Mouse (Mus musculus) limb, embryonic 11.5 days (tissue): ENCODE measurements around the gene Adig. TPM values are rescaled to one million over a fixed set of nuclear protein-coding genes. Genes with fewer than 3 reads are reported as not detected.

ENCODE experiments used
- ATAC-seq: fragments of 200-750 bp; cut with Nextera tagmentation; 2 replicates; pipeline ENCODE4 v1.8.0; 2017; ENCODE audit warnings: low read depth; ENCODE audit not compliant: insufficient number of reproducible peaks, low FRiP score, low TSS enrichment
- DNase-seq: peaks from one replicate; pipeline ENCODE4 v3.0.0-alpha.2; 2015; ENCODE audit warnings: low spot score
- H3K27ac ChIP-seq: fragments of 300-500 bp; sonication (generic); replicated peaks from 2 replicates; pipeline ENCODE4 v1.5.1; 2014; ENCODE audit warnings: low read depth, mild to moderate bottlenecking, low read length
- H3K27me3 ChIP-seq: fragments of 300-500 bp; sonication (generic); 2 replicates; pipeline ENCODE4 v1.6.1; 2014; ENCODE audit warnings: mild to moderate bottlenecking, low read length, mixed read lengths; ENCODE audit not compliant: control insufficient read depth, insufficient read depth
- H3K36me3 ChIP-seq: fragments of 300-500 bp; sonication (generic); 2 replicates; pipeline ENCODE4 v1.6.1; 2014; ENCODE audit warnings: mild to moderate bottlenecking, low read length, moderate library complexity, mixed read lengths; ENCODE audit not compliant: control insufficient read depth, insufficient read depth
- H3K4me1 ChIP-seq: fragments of 300-500 bp; sonication (generic); 2 replicates; pipeline ENCODE4 v1.6.1; 2014; ENCODE audit warnings: low read length, mixed read lengths; ENCODE audit not compliant: control insufficient read depth, insufficient read depth
- H3K4me2 ChIP-seq: fragments of 300-500 bp; sonication (generic); 2 replicates; pipeline ENCODE4 v1.6.1; 2014; ENCODE audit warnings: low read depth, mild to moderate bottlenecking, moderate library complexity; ENCODE audit not compliant: severe bottlenecking
- H3K4me3 ChIP-seq: fragments of 300-500 bp; sonication (generic); 2 replicates; pipeline ENCODE4 v1.5.1; 2014; ENCODE audit warnings: low read depth, low read length
- H3K9ac ChIP-seq: fragments of 300-500 bp; sonication (generic); 2 replicates; pipeline ENCODE4 v1.6.1; 2014; ENCODE audit warnings: mild to moderate bottlenecking, low read length
- H3K9me3 ChIP-seq: fragments of 300-500 bp; sonication (generic); 2 replicates; pipeline ENCODE4 v1.6.1; 2016; ENCODE audit warnings: low read length; ENCODE audit not compliant: control insufficient read depth
- whole genome bisulfite sequencing: fragments of 180-500 bp; shearing (Covaris S2); extraction: QIAGEN DNeasy Blood & Tissue Kit; methylation state at CpG from one replicate; pipeline ENCODE4 v1.1.7; 2014; 5-methylcytosine and 5-hydroxymethylcytosine counted together
- polyA plus RNA-seq: library from polyadenylated mRNA; unstranded; fragments of >200 nt; fragmentation: Nextera tagmentation; extraction: Ambion mirVana; gene quantifications from 2 replicates; pipeline ENCODE4 v1.2.1, GENCODE M21; 2014

The Adig gene
- polyA plus RNA-seq, 1 experiment from 2014 or later = 0.35 TPM

DNA sequence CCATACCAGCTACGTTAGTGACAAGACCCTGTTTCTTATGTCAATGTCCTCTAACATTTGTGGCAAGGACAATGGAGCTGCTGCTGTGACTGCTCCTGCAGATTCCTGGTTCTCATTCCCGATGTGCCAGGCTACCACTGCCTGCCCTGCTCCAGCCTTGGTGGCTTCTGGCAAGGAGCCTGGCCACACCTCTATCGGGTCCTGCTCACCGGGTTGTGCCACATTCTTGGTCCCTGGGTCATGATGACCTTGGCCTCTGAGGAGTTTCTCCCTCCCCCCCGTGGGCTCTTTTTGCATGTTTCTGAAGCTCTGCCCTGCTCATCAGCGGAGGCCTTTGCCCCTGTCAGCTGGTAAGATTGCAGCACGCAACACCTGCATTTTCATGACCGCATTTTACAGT is 20.6 kb downstream of the Adig start:
- H3K36me3 ChIP-seq = no peaks in the 10 kb centered on the region
- no peak overlapping the region for H3K4me2 ChIP-seq
- WGBS = 80% methylated on average over 8 of the region's 8 CpGs
- H3K4me3 ChIP-seq = no peak overlapping the region
- H3K4me1 ChIP-seq = no peaks in the 10 kb centered on the region
- no peak for ATAC-seq
- no peaks in the 10 kb centered on the region for H3K27me3 ChIP-seq
- H3K27ac ChIP-seq = no peak overlapping the region
- no peak for DNase-seq
- H3K9ac ChIP-seq = no peak overlapping the region
- no peaks in the 10 kb centered on the region for H3K9me3 ChIP-seq

GRCm38 (mm10) chr2:158524129-158524860 is 21.9 kb downstream of the Adig start:
- DNase-seq (no peak), ATAC-seq (no peak)
- 85% methylated on average over 16 of the region's 16 CpGs for WGBS
- H3K27me3 ChIP-seq = no peaks in the 10 kb centered on the region
- H3K27ac ChIP-seq = no peak overlapping the region
- H3K4me3 ChIP-seq = no peak overlapping the region
- H3K4me2 ChIP-seq = no peak overlapping the region
- H3K36me3 ChIP-seq = no peaks in the 10 kb centered on the region
- H3K4me1 ChIP-seq = no peaks in the 10 kb centered on the region
- no peak overlapping the region for H3K9ac ChIP-seq
- H3K9me3 ChIP-seq = no peaks in the 10 kb centered on the region

DNA sequence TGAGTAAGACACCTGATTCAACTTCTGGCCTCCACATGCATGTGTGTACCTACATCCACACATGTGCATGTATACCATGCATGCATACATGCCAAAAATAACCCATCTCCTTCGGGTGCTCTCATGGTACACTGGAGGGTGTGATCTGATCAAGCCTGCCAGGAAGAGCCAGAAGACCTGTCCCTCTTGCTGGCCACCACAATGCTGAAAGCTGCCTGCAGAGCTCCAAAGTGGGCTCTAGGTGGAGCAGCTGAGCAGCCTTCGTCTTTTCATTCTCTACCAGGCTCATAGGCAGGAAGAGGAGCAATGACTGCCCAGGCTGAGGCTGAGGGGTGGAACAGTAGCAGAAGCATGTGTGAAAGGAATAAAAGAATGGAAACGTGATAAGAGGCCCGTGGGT is 31.7 kb downstream of the Adig start:
- no peak overlapping the region for H3K4me2 ChIP-seq
- no peaks in the 10 kb centered on the region for H3K9me3 ChIP-seq
- no peaks in the 10 kb centered on the region for H3K36me3 ChIP-seq
- no peak overlapping the region for H3K4me3 ChIP-seq
- no peaks in the 10 kb centered on the region for H3K4me1 ChIP-seq
- ATAC-seq = no peak
- H3K9ac ChIP-seq = no peak overlapping the region
- no peaks in the 10 kb centered on the region for H3K27me3 ChIP-seq
- DNase-seq = peak; percentile 71
- no peak overlapping the region for H3K27ac ChIP-seq
- WGBS = 10% methylated on average over 4 of the region's 4 CpGs

DNA sequence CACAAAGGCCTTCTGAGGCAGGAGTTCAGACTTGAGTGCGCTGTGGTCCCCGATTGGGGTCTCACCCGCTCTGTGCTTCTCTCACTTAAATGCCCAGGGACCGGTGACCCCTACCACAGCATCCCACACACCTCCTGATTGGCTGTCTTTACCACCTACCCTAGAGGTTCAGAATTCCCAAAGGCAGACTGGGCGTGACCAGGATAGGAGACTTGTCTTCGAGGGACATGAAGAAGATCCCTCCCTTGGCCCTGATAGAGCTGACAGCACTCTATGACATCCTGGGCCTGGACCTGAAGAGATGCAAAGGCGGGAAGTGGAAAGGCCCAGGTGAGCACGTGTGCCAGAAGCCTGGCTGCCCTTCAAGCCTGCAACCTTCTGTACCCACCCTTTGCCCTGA is 32.1 kb downstream of the Adig start:
- no peaks in the 10 kb centered on the region for H3K9me3 ChIP-seq
- no peak overlapping the region for H3K4me2 ChIP-seq
- no peaks in the 10 kb centered on the region for H3K27me3 ChIP-seq
- no peak overlapping the region for H3K9ac ChIP-seq
- no peaks in the 10 kb centered on the region for H3K36me3 ChIP-seq
- ATAC-seq = no peak
- no peaks in the 10 kb centered on the region for H3K4me1 ChIP-seq
- H3K4me3 ChIP-seq = no peak overlapping the region
- no peak for DNase-seq
- 81% methylated on average over 8 of the region's 8 CpGs for WGBS
- no peak overlapping the region for H3K27ac ChIP-seq

DNA sequence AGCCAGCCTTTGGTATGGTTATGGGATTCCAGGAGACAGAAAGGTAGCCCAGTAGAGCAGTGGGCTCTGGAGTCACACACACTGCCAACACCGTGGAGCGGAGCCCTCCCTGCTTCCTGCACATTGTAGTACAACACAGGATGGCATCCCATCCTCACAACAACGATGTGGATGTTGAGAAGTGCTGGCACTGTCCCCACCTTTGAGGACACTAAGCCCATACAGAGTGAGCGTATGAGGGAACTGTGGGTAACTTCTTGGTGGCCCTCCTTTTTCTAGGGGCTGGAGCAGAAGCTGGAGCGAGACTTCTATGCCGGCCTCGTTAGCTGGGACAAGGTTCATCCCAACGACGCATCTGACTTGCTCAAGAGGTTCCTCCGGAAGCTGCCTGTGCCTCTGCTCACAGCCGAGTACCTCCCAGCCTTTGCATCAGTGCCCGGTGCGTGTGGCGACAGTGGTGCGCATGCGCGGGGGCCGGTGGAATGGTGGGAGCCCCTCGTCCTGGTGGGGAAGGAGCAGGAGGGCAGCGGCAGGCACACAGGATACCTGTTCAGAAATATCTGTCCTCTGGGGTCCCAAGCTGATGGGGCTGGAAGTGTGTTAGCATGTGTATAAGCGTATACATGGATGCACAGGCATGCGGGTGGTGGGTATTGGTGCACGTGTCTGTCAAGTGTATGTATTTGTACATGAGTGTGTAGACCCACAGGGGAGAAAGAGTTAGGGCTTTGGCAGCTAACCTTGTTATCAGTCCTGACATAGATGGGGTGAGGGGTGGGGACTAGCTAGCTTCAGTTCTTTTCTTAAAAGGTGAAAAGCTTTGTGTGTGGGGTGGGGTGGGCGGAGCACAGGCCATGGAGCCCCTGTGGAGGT is 37.3 kb downstream of the Adig start:
- H3K4me1 ChIP-seq = no peaks in the 10 kb centered on the region
- H3K9ac ChIP-seq = 0 out of 2 replicates have a peak overlapping the region, but pooled peaks have one; percentile 12
- H3K27ac ChIP-seq = no peak overlapping the region
- peak; percentile 65 for DNase-seq
- no peaks in the 10 kb centered on the region for H3K9me3 ChIP-seq
- H3K36me3 ChIP-seq = no peaks in the 10 kb centered on the region
- peak overlapping the region; percentile 34; the same call in 1 of the 2 replicates for H3K4me2 ChIP-seq
- WGBS = 46% methylated on average over 24 of the region's 24 CpGs
- H3K4me3 ChIP-seq = no peak overlapping the region
- no peak; the same call in 1 of the 2 replicates for ATAC-seq
- H3K27me3 ChIP-seq = no peaks in the 10 kb centered on the region

DNA sequence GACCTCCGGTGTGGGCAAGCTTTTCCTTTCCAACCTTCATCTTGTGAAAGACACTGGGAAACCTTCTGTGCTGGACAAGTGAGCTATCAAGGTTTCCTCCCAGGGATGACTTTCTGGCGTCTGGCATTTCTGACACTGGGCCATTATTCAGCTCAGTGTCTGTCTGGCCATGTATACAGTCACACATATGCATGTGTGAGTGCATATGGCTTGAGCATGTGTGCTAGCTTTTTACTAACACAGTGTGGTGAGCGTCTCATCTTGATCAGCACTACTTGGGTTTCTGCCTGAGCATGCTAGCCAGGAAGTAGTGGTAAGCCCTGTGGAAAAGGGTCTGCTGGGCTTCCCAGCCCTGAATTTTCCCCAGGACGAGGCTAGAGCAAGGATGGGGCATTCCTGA is 38.9 kb downstream of the Adig start:
- ATAC-seq (no peak), DNase-seq (no peak)
- Histone ChIP-seq H3K9me3 (no peaks in the 10 kb centered on the region), H3K4me3 (no peak overlapping the region), H3K4me1 (no peaks in the 10 kb centered on the region), H3K9ac (no peak overlapping the region), H3K27me3 (no peaks in the 10 kb centered on the region), H3K27ac (no peak overlapping the region), H3K4me2 (no peak overlapping the region), H3K36me3 (no peaks in the 10 kb centered on the region)
- WGBS = 61% methylated on average over 4 of the region's 4 CpGs

DNA sequence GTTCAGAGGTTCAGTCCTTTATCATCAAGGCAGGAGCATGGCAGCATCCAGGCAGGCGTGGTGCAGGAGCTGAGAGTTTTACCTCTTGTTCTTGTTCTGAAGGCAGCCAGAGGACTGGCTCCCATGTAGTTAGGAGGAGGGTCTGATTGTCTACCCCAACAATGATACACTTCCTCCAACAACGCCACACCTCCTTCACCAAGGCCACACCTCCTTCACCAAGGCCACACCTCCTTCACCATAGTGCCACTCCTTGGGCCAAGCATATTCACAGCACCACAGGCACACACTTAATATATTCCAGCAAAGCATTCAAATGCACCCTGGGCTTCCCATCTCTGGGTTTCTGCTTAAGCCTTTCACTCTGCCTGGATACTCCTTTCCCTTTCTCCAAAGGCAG is 42.9 kb downstream of the Adig start:
- ATAC-seq (no peak), DNase-seq (no peak)
- 73% methylated on average over 2 of the region's 2 CpGs for WGBS
- no peak overlapping the region for H3K4me2 ChIP-seq
- H3K4me3 ChIP-seq = no peak overlapping the region
- H3K4me1 ChIP-seq = no peaks in the 10 kb centered on the region
- no peaks in the 10 kb centered on the region for H3K27me3 ChIP-seq
- no peaks in the 10 kb centered on the region for H3K36me3 ChIP-seq
- no peaks in the 10 kb centered on the region for H3K9me3 ChIP-seq
- H3K9ac ChIP-seq = no peak overlapping the region
- H3K27ac ChIP-seq = no peak overlapping the region

GRCm38 (mm10) chr2:158546751-158547150 is 44.3 kb downstream of the Adig start:
- Histone ChIP-seq H3K9me3 (no peaks in the 10 kb centered on the region), H3K9ac (no peak overlapping the region), H3K27me3 (no peaks in the 10 kb centered on the region), H3K4me2 (no peak overlapping the region), H3K4me3 (no peak overlapping the region), H3K36me3 (no peaks in the 10 kb centered on the region), H3K27ac (no peak overlapping the region), H3K4me1 (no peaks in the 10 kb centered on the region)
- WGBS = 5% methylated on average over 17 of the region's 17 CpGs
- ATAC-seq (peak; percentile 21; the same call in 1 of the 2 replicates), DNase-seq (peak; percentile 91)
